Mouse (Mus musculus): ENCODE data around the gene Gm10563.
"Not testable (repeated sequence)": the region's sequence is repeated elsewhere in the genome, so short reads cannot be mapped to it uniquely, and the experiment has no call there.

Gm10563 gene

GRCm38 (mm10) chr4:155645308-155645707, at the start of gene Gm10563:
Gm10563 (minus strand) TSS chr4:155645408.
- not testable (repeated sequence) for DNase-seq

DNA sequence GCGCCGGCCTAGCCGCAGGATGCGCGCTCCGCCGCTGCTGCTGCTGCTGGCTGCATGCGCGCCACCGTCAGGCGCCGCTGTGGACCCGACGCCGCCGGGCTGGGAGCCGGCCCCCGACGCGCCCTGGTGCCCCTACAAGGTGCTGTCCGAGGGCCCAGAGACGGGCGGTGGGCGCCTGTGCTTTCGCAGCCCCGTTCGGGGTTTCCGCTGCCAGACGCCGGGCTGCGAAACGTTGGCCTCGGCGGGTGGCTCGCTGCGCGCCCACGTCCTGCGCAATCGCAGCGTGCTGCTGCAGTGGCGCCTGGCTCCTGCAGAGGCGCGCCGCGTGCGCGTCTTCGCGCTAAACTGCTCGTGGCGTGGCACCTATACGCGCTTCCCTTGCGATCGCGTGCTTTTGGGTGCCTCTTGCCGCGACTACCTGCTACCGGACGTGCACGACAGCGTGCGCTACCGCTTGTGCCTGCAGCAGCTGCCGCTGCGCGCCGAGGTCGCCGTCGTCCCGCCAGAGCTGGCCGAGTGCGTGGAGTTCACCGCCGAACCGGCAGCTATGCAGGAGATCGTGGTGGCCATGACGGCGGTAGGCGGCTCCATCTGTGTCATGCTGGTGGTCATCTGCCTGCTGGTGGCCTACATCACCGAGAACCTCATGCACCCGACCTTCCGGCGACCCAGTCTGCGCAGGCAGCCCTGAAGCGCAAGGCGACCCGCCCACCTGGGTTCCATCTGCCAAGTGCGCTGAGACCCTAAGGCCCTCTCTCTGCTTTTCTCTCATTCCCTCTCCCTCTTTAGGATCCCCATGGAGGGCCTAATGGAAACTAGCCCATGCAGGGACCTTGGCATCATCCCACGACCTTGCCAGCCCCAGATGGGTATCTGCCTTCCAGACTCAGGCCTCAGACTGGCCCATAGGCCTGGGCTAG, 49.5 kb upstream of the Gm10563 start:
- peak; percentile 74 for DNase-seq

- peak; percentile 87 for DNase-seq
Measured at GRCm38 (mm10) chr4:155694111-155694481, 48.9 kb upstream of the Gm10563 start, which contains the start of gene Fndc10. Fndc10 (plus strand) TSS chr4:155694342.

DNA sequence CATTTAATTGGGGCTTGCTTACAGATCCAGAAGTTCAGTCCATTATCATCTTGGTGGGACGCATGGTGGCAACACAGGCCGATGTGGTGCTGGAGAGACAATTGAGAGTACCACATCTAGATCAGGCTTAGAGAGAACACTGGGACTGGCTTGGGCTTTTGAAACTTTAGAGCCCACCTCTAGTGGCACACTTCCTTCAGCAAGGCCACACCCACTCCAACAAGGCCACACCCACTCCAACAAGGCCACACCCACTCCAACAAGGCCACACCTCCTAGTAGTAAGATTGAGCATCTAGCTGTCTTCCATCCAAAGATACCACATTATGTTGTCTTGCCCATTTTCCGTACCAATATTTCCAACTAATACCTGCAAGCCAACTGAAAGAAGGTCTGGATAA, 47.2 kb upstream of the Gm10563 start:
- DNase-seq, result no peak

- peak; percentile 97 for DNase-seq
Measured at GRCm38 (mm10) chr4:155690571-155691375, 45.6 kb upstream of the Gm10563 start.

DNA sequence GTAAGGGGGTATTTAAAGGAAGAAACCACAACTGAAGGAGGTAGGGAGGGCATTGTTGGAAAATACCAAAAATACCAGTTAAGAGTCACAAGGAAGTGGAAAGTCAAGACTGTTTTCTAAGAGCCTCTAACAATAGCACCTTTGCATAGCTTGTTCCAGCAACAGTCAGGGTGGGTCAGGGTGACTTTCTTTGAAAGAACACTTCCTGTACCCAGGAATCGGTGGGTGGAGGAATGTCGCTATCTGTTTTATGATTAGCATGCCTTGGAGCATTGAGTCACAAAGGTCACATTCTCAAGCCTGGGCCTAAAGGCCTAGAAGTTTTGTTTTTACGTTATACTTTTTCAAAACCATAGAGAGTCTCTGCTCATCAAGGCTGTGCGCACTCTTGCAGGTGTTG, 42.6 kb upstream of the Gm10563 start:
- not testable (repeated sequence) for DNase-seq

DNA sequence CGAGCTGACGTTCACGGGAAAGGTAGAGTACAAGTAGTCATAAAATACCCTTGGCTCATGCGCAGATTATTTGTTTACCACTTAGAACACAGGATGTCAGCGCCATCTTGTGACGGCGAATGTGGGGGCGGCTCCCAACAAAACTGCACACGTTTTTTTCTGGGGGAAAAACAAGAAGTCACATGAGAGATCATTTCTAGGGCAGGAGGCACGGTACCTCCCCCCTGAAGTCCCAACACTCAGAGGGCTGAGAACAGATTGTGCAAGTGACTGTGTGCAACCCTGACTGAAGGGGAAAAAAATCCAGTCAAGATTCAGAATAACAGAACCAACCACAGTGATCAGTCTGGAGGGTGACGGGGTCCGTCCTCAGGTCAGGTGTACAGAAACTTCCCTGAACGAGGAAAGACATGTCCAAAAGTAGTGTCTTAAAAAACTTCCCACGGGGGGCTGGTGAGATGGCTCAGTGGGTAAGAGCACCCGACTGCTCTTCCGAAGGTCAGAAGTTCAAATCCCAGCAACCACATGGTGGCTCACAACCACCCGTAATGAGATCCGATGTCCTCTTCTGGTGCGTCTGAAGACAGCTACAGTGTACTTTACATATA, 38.6 kb upstream of the Gm10563 start:
- not testable (repeated sequence) for DNase-seq

DNA sequence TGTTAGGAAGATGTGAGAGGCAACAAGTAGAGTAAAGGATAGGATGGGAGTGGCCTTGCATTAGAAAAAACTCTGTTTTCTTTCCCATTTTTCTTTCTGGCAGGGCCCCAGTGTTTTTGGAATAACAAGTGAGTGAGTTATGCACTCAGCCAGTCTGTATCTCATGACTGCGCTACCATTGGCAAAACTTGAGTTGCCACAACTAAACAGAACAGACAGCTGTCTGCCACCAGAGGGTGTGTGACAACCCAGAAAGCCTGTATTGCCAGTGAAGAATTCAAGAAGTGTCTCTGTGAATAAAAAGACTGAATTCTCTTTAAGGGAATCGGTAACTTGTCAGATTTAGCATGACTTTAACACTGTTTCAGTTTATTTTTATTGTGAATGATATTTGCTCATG, 30.8 kb upstream of the Gm10563 start:
- DNase-seq, result no peak

- no peak for DNase-seq
Measured at GRCm38 (mm10) chr4:155672082-155672481, 26.9 kb upstream of the Gm10563 start.

- not testable (repeated sequence) for DNase-seq
Measured at GRCm38 (mm10) chr4:155670236-155670635, 25.0 kb upstream of the Gm10563 start.

GRCm38 (mm10) chr4:155669598-155670075, 24.4 kb upstream of the Gm10563 start:
- no peak for DNase-seq

DNA sequence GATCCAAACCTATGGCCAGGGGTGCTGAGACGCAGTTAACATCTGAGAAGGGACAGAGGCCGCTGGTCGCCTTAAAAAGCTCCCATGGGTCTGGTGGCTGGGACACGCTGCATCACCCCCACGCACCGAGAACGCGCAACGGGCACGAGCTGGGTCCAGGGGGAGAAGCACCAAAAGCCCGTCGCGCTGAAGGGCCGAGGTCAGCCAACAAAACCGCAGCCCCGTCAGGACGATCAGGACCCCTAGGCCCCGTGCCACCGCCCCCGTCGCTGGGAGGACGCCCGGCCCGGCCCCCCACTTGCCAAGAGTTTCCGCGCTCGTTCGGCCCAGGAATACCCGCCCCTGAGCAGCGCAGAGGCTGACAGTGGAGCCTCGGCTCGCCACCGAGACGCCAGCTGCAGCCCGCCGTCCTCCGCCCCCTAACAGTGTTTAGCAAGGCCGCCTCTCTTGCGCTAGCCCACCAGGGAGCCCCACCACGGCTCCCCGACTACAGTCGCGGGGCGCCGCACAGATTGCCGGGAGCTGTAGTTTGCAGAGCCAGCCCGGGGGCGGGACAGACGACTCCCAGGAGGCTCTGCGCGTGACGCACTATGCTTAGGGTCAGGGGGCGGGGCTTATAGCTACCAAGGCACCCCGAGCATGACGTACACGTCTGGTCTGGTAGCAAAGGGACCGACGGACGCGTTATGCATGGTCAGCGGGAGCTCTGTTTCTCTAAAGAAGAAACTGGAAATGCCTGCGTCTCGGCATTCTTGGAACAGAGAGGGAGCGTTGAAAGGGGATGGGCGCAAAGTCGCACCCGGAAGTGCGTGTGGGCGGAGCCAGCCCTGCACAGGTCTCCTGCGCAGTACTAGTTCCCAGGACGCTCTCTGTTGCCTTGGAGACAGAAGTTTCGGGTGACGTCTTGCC, 23.7 kb upstream of the Gm10563 start, which contains the start of gene Mib2:
Gene Mib2 (minus strand): TSS at position 510 of the 909 bp plus-strand sequence.
- DNase-seq, result peak; percentile 98

DNA sequence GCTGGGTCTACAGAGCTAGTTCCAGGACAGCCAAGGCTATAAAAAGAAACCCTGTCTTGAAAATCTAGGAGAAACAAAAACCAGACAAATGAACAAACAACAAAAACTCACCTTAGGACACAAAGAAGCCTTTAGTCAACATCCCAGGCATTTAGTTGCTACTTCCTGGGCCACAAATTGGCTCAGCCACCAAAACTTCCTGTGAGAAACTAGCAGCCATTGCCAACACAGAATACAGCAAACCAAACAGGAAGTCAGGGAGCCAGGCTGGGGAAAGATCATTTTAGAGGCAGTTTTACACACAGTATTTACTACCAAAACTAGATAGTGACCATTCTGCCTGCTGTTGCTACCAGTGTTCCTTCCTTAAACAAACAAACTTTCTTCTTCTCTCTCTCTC, 21.7 kb upstream of the Gm10563 start:
- DNase-seq, result no peak

DNA sequence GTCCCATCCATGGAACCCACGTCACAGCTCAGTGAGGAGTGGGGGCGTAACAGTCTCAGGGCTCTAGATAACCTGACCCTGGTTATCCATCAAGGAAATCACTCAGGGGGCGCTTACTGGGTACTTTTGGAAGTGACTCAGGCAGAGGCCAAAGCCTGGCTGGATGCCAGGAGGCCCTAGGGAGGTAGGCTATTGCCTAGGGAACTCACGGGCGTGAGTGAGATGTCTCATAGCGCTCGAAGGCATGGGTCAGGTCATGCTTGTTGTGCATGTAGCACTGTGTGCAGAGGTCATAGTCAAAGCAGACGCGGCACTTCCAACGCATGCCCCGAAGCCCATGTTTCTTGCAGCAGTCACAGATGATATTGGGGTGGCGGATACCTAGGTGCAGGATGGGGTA, 15.4 kb upstream of the Gm10563 start:
- no peak for DNase-seq

DNA sequence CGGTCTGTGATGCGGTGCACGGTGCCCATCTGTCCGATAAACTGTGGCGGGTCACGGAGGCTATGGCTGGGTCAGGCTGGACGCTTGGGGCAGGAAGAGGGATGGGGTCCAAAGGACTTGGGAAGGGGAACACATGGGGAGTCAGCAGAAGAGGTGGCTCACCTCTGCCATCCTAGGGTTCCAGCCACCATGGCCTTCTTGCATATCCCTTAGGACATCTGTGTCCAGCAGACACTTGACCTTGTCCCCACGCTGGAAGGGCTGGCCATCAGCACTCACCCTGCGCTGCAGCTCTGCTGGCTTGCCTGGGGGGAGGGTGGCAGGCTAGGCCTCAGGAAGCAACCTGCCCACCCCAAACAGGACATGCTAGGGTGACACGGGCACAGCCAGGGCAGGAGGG, 13.8 kb upstream of the Gm10563 start:
- DNase-seq, result no peak

DNA sequence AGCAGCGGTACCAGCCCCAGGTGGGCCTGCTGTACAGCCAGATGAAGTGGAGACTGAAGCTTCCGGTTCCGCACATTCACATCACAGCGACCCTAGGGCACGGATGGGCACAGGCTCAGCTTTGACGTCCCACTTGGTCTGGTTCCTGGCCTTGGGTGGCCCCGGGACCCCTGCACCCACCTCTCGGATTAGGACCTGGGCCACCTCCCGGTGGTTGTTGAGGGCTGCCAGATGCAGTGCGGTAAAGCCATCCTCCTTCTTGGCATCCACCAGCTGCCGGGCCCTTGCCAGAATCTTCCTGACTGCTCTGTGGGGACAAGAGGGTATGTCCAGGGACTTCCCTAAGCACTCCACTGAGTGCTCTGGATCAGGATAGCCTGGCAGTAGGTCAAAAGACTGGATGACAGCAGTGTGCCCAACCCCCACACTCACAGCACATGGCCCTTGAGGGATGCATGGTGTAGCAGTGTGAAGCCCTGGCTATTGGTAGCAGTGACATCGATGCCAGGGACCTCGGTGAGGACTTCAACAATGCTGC, 11.1 kb upstream of the Gm10563 start:
- DNase-seq, result peak; percentile 44

DNA sequence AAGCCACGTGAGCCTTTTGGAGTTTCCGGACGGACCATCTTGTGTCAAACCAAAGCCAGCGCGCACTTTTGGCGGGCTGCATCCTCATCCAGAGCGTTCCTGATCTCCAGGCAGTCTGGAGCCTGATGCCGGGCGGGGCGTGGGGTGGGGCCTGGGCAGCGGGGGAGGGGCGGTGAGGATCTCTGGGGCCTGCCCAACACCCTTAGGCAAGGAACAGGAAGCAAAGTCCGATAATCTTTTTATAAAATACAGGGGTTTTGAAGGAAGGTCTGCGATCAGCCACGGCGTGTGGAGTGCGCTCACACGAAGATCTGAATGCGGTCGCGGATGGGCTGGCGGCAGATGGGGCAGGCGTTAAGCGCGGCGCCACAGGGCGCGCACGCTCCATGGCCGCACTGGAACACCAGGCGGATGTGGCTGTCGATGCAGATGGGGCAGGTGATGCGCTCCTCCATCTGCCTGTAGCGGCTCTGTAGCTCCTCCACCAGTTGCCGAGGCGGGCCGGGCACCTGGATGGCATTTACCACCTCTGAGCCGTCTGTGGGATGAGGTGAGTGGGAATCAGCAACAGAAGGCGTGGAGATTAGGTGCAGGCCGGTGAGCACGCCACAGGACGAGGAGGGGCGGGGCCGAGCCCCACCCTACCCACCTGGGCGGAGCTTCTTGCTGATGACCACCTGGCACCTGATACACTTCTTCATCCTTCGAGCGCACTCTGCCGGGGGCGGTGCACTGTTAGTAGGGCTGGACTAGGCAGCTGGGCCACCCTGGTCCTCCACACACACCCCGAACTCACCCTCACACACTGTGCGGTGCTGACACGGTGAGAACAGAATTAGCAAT, 9.5 kb upstream of the Gm10563 start:
- peak; percentile 76 for DNase-seq

DNA sequence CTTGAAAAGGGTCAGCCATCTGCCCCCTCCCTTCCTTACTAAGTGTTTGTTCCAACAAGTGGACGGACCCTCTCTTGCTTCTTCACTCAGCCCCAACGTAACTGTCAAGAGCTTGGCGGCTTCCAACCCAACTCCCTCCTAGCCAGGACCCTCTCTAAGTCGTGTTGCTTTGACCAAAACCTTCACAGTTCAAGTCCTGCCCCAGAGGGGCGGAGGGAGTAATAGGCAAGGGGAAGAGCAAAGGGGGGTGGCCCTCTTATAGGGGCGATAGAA, 8.9 kb upstream of the Gm10563 start:
- DNase-seq, result peak; percentile 37

GRCm38 (mm10) chr4:155653451-155654182, 8.4 kb upstream of the Gm10563 start:
- peak; percentile 63 for DNase-seq

DNA sequence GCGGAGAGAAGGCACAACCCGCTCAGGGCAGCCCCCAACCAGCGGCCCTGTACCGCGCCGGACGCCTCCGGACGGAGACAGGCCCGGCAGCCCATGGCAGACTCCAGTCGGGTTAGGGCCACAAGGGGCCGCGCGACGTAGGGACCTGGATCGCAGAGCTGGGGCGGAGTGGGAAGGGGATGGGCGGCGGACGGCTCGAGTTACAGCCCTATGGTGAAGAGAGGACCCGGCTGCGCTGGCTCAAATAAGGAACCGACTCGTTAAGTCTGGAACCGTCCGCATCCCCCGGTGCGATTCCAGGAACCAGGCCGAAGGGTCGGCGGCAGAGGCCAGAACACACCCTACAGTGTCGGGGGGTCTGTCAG, 7.9 kb upstream of the Gm10563 start, which contains the start of gene Mmp23:
Gene Mmp23 (minus strand): TSS at position 299 of the 365 bp plus-strand sequence.
- peak; percentile 60 for DNase-seq

Measured in cerebellum, adult 11 months (tissue).